Mouse (Mus musculus) erythroblast, adult 5-6 weeks (primary cell): ENCODE measurements around the gene Pglyrp2. TPM values are rescaled to one million over a fixed set of nuclear protein-coding genes. Genes with fewer than 3 reads are reported as not detected.

Experiments
- ATAC-seq: replicated peaks from 2 replicates; pipeline ENCODE4 v1.8.0; 2016; ENCODE audit warnings: moderate number of reproducible peaks, mild to moderate bottlenecking, moderate TSS enrichment, inconsistent platforms; ENCODE audit not compliant: poor library complexity, low FRiP score, severe bottlenecking
- total RNA-seq, 2 experiments: library from RNA; stranded (forward) in 1 of 2; stranded (reverse) in 1 of 2; fragments of 150-400 nt in 1 of 2; fragments of 200-764, 138-1000 nt in 1 of 2; gene quantifications; 2 replicates each; pipeline versions ENCODE4 v1.2.3 to v1.2.4; 2015 to 2017; ENCODE audit warnings: low replicate concordance in 2 of 2

The Pglyrp2 gene
- total RNA-seq, 2 experiments from 2014 or later = not detected

DNA sequence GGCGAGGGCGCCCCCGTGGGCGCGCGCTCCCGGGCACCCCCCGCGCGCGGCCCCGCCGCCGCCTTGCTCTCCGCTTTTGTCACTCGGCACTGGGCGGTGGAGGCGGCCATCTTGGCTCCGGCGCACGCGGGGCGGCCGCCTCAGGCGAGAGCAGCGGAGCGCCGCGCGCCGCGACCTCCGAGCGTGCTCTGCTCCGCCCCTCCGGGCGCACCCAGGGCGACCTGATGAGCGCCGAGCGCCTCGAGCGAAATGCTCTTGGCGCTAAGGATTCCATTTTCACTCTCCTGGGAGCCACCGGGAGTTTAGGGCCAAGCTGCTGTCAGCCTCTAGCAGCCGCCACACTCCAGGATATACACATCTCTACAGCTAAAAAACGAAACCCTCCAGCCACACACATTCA, 59.6 kb downstream of the Pglyrp2 start:
- ATAC-seq = peak; percentile 88

DNA sequence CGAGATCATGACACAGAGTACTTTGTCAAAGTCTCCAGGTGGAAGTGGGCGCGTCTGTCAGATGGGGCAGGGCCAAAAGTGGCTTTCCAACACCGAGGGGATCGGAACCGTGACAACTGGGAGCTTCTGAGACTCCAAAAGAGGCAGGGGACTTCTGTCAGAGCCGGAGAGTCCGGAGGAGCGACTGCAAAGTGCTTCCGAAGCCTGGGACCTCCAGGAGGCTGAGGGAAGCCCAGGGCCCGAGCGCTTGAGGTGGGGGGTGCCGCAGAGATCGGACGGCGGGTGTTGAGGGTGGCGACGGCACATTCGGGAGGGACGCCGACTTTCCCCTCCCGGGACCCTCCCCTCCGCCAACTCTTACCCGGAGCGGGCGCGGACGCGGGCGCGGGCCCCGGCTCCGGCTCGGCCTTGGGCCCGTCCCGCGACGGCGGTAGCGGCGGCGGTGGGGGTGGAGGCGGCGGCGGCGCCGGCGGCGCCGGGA, 60.1 kb downstream of the Pglyrp2 start:
- no peak for ATAC-seq

DNA sequence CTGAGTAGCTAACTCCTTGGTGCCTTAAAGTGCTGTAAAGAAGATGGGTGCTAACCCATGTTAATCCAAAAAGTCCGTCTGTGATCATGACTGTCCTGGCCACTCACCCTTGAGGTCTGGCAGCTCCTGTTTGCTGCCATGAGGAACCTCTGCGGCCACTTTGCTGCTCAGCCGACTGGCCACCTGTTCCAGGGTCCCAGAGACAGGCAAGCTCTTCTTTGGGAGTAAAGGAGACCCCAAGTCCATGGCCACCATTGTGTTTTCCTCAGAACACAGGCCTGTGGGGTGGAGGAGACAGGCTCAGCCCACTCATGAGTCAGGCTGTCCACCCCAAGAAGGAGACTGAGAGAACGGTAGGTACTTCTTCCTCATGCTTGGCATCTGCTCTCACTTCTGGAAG, 61.3 kb downstream of the Pglyrp2 start:
- ATAC-seq = no peak

Other genes starting within 250 kb of the Pglyrp2 start
- gene Ephx3, start 234.6 kb downstream of the Pglyrp2 start, total RNA-seq (2015; ENCODE audit: low replicate concordance) = 1.9 TPM in 1 of 2 replicates, not detected in the other
- gene Ephx3, start 234.6 kb downstream of the Pglyrp2 start, total RNA-seq (2017; ENCODE audit: low replicate concordance) = 0.68 TPM in 1 of 2 replicates, not detected in the other
- gene Brd4, start 139.4 kb downstream of the Pglyrp2 start, total RNA-seq (2015; ENCODE audit: low replicate concordance) = 110 and 125 TPM in 2 replicates
- 106 TPM in 2 replicates for gene Brd4, start 139.4 kb downstream of the Pglyrp2 start, total RNA-seq (2017; ENCODE audit: low replicate concordance)
- gene Akap8, start 102.9 kb downstream of the Pglyrp2 start, total RNA-seq (2015; ENCODE audit: low replicate concordance) = 13.1 and 25.3 TPM in 2 replicates
- gene Akap8, start 102.9 kb downstream of the Pglyrp2 start, total RNA-seq (2017; ENCODE audit: low replicate concordance) = 31.6 and 51.6 TPM in 2 replicates
- gene Akap8l, start 73.6 kb downstream of the Pglyrp2 start, total RNA-seq (2015; ENCODE audit: low replicate concordance) = 64.6 and 80.7 TPM in 2 replicates
- 104 and 150 TPM in 2 replicates for gene Akap8l, start 73.6 kb downstream of the Pglyrp2 start, total RNA-seq (2017; ENCODE audit: low replicate concordance)
- 9.2 and 11.9 TPM in 2 replicates for gene Wiz, start 34.7 kb downstream of the Pglyrp2 start, total RNA-seq (2015; ENCODE audit: low replicate concordance)
- 0.77 and 3.5 TPM in 2 replicates for gene Wiz, start 34.7 kb downstream of the Pglyrp2 start, total RNA-seq (2017; ENCODE audit: low replicate concordance)
- 5.0 and 9.2 TPM in 2 replicates for gene Rasal3, start 20.6 kb downstream of the Pglyrp2 start, total RNA-seq (2015; ENCODE audit: low replicate concordance)
- 4.6 and 5.2 TPM in 2 replicates for gene Rasal3, start 20.6 kb downstream of the Pglyrp2 start, total RNA-seq (2017; ENCODE audit: low replicate concordance)
- not detected in 2 replicates for gene Cyp4f39, start 28.6 kb upstream of the Pglyrp2 start, total RNA-seq (2015; ENCODE audit: low replicate concordance)
- 0.77 and 2.1 TPM in 2 replicates for gene Cyp4f39, start 28.6 kb upstream of the Pglyrp2 start, total RNA-seq (2017; ENCODE audit: low replicate concordance)
- gene Cyp4f17, start 81.9 kb upstream of the Pglyrp2 start, total RNA-seq (2015; ENCODE audit: low replicate concordance) = not detected in 2 replicates
- gene Cyp4f17, start 81.9 kb upstream of the Pglyrp2 start, total RNA-seq (2017; ENCODE audit: low replicate concordance) = not detected in 2 replicates
- gene Cyp4f16, start 112.4 kb upstream of the Pglyrp2 start, total RNA-seq (2015; ENCODE audit: low replicate concordance) = 2.5 and 3.3 TPM in 2 replicates
- 5.2 and 5.5 TPM in 2 replicates for gene Cyp4f16, start 112.4 kb upstream of the Pglyrp2 start, total RNA-seq (2017; ENCODE audit: low replicate concordance)
- gene Cyp4f37, start 197.1 kb upstream of the Pglyrp2 start, total RNA-seq (2015; ENCODE audit: low replicate concordance) = not detected in 2 replicates
- gene Cyp4f37, start 197.1 kb upstream of the Pglyrp2 start, total RNA-seq (2017; ENCODE audit: low replicate concordance) = not detected in 2 replicates
- gene Cyp4f40, start 234.7 kb upstream of the Pglyrp2 start, total RNA-seq (2015; ENCODE audit: low replicate concordance) = not detected in 2 replicates
- gene Cyp4f40, start 234.7 kb upstream of the Pglyrp2 start, total RNA-seq (2017; ENCODE audit: low replicate concordance) = not detected in 2 replicates